Mouse (Mus musculus): ENCODE results near the gene Atp6ap1l. TPM values are rescaled to one million over a fixed set of nuclear protein-coding genes. Genes with fewer than 3 reads are reported as not detected.

Atp6ap1l gene
- polyA plus RNA-seq, 2 experiments = 0.34 TPM; not detected in 1

GRCm38 (mm10) chr13:90860888-90861431 is 44.2 kb downstream of the Atp6ap1l start:
- H3K36me3 ChIP-seq (ENCODE audit: control insufficient read depth, insufficient read depth, low read length) = no peaks in the 10 kb centered on the region
- ATAC-seq (ENCODE audit: low FRiP score, low read depth) = no peak
- peaks cover 4% of the 10 kb centered on the region; the same call in 1 of the 2 replicates for H3K4me1 ChIP-seq (ENCODE audit: control insufficient read depth, insufficient read depth, low read length)
- no peak for TF ChIP-seq POLR2A (IDR thresholded peaks at IDR 0.05; ENCODE audit: borderline replicate concordance, extremely low read depth, insufficient read depth, insufficient read length)
- no peak overlapping the region for H3K4me3 ChIP-seq (replicated peaks; ENCODE audit: low read length)
- no peaks in the 10 kb centered on the region for H3K27me3 ChIP-seq (ENCODE audit: control insufficient read depth, insufficient read depth, low read length)
- DNase-seq (ENCODE audit: low spot score) = no peak
- H3K27ac ChIP-seq (replicated peaks; ENCODE audit: low read depth, low read length) = no peak overlapping the region
- WGBS = 46% methylated on average over 2 of the region's 2 CpGs
- no peak overlapping the region for H3K9ac ChIP-seq (ENCODE audit: low read depth, low read length, severe bottlenecking)
- H3K9me3 ChIP-seq (ENCODE audit: control insufficient read depth, low read length) = no peaks in the 10 kb centered on the region
- no peak overlapping the region for H3K4me2 ChIP-seq (replicated peaks; ENCODE audit: low read depth, low read length, severe bottlenecking)

- Histone ChIP-seq H3K9me3 (ENCODE audit: control insufficient read depth, low read length) (peaks cover 3% of the 10 kb centered on the region; the same call in 1 of the 2 replicates), H3K27me3 (ENCODE audit: control insufficient read depth, insufficient read depth, low read length) (no peaks in the 10 kb centered on the region), H3K9ac (ENCODE audit: low read depth, low read length, severe bottlenecking) (no peak overlapping the region), H3K4me2 (replicated peaks; ENCODE audit: low read depth, low read length, severe bottlenecking) (no peak overlapping the region), H3K4me3 (replicated peaks; ENCODE audit: low read length) (no peak overlapping the region), H3K27ac (replicated peaks; ENCODE audit: low read depth, low read length) (no peak overlapping the region), H3K4me1 (ENCODE audit: control insufficient read depth, insufficient read depth, low read length) (peaks cover 10% of the 10 kb centered on the region), H3K36me3 (ENCODE audit: control insufficient read depth, insufficient read depth, low read length) (no peaks in the 10 kb centered on the region)
- no peak for TF ChIP-seq POLR2A (IDR thresholded peaks at IDR 0.05; ENCODE audit: borderline replicate concordance, extremely low read depth, insufficient read depth, insufficient read length)
- 80% methylated on average over 5 of the region's 5 CpGs for WGBS
- DNase-seq (ENCODE audit: low spot score) (no peak), ATAC-seq (ENCODE audit: low FRiP score, low read depth) (no peak)
These were observed 52.2 kb downstream of the Atp6ap1l start for GRCm38 (mm10) chr13:90852727-90853630.

- ATAC-seq (ENCODE audit: low FRiP score, low read depth) (no peak), DNase-seq (ENCODE audit: low spot score) (no peak)
- 85% methylated on average over 4 of the region's 4 CpGs for WGBS
- Histone ChIP-seq H3K4me1 (ENCODE audit: control insufficient read depth, insufficient read depth, low read length) (peaks cover 10% of the 10 kb centered on the region), H3K36me3 (ENCODE audit: control insufficient read depth, insufficient read depth, low read length) (no peaks in the 10 kb centered on the region), H3K4me2 (replicated peaks; ENCODE audit: low read depth, low read length, severe bottlenecking) (no peak overlapping the region), H3K9me3 (ENCODE audit: control insufficient read depth, low read length) (peaks cover 3% of the 10 kb centered on the region; the same call in 1 of the 2 replicates), H3K4me3 (replicated peaks; ENCODE audit: low read length) (no peak overlapping the region), H3K27me3 (ENCODE audit: control insufficient read depth, insufficient read depth, low read length) (no peaks in the 10 kb centered on the region), H3K27ac (replicated peaks; ENCODE audit: low read depth, low read length) (no peak overlapping the region), H3K9ac (ENCODE audit: low read depth, low read length, severe bottlenecking) (no peak overlapping the region)
- TF ChIP-seq POLR2A (IDR thresholded peaks at IDR 0.05; ENCODE audit: borderline replicate concordance, extremely low read depth, insufficient read depth, insufficient read length) = no peak
These were observed 53.4 kb downstream of the Atp6ap1l start for GRCm38 (mm10) chr13:90851795-90852194.

GRCm38 (mm10) chr13:90844191-90844590 is 61.0 kb downstream of the Atp6ap1l start:
- DNase-seq (ENCODE audit: low spot score) (no peak), ATAC-seq (ENCODE audit: low FRiP score, low read depth) (no peak)
- no peaks in the 10 kb centered on the region for H3K27me3 ChIP-seq (ENCODE audit: control insufficient read depth, insufficient read depth, low read length)
- no peak overlapping the region for H3K4me3 ChIP-seq (replicated peaks; ENCODE audit: low read length)
- TF ChIP-seq POLR2A (IDR thresholded peaks at IDR 0.05; ENCODE audit: borderline replicate concordance, extremely low read depth, insufficient read depth, insufficient read length) = no peak
- no peaks in the 10 kb centered on the region for H3K36me3 ChIP-seq (ENCODE audit: control insufficient read depth, insufficient read depth, low read length)
- no peak overlapping the region for H3K27ac ChIP-seq (replicated peaks; ENCODE audit: low read depth, low read length)
- H3K9ac ChIP-seq (ENCODE audit: low read depth, low read length, severe bottlenecking) = no peak overlapping the region
- no peak overlapping the region for H3K4me2 ChIP-seq (replicated peaks; ENCODE audit: low read depth, low read length, severe bottlenecking)
- H3K4me1 ChIP-seq (ENCODE audit: control insufficient read depth, insufficient read depth, low read length) = peaks cover 3% of the 10 kb centered on the region; the same call in 1 of the 2 replicates
- no peaks in the 10 kb centered on the region for H3K9me3 ChIP-seq (ENCODE audit: control insufficient read depth, low read length)

GRCm38 (mm10) chr13:90843412-90843811 is 61.7 kb downstream of the Atp6ap1l start:
- WGBS = 88% methylated on average over 3 of the region's 3 CpGs
- H3K4me1 ChIP-seq (ENCODE audit: control insufficient read depth, insufficient read depth, low read length) = peaks cover 3% of the 10 kb centered on the region; the same call in 1 of the 2 replicates
- no peak overlapping the region for H3K9ac ChIP-seq (ENCODE audit: low read depth, low read length, severe bottlenecking)
- no peaks in the 10 kb centered on the region for H3K27me3 ChIP-seq (ENCODE audit: control insufficient read depth, insufficient read depth, low read length)
- H3K4me2 ChIP-seq (replicated peaks; ENCODE audit: low read depth, low read length, severe bottlenecking) = no peak overlapping the region
- no peak overlapping the region for H3K27ac ChIP-seq (replicated peaks; ENCODE audit: low read depth, low read length)
- H3K9me3 ChIP-seq (ENCODE audit: control insufficient read depth, low read length) = no peaks in the 10 kb centered on the region
- DNase-seq (ENCODE audit: low spot score) (no peak), ATAC-seq (ENCODE audit: low FRiP score, low read depth) (no peak)
- H3K4me3 ChIP-seq (replicated peaks; ENCODE audit: low read length) = no peak overlapping the region
- no peak for TF ChIP-seq POLR2A (IDR thresholded peaks at IDR 0.05; ENCODE audit: borderline replicate concordance, extremely low read depth, insufficient read depth, insufficient read length)
- no peaks in the 10 kb centered on the region for H3K36me3 ChIP-seq (ENCODE audit: control insufficient read depth, insufficient read depth, low read length)
